Mouse (Mus musculus) testis, adult 2 months (tissue): ENCODE data around the gene Dmxl2.

Experiments
- CTCF ChIP-seq: fragments of 200-500 bp; IDR thresholded peaks from 2 replicates; pipeline ENCODE4 v1.5.1; 2012; ENCODE audit warnings: low read depth, mild to moderate bottlenecking, inconsistent platforms, low read length, moderate library complexity; ENCODE audit not compliant: control insufficient read depth, insufficient read depth, insufficient replicate concordance
- POLR2A ChIP-seq: fragments of 200-500 bp; IDR thresholded peaks from 2 replicates; pipeline ENCODE4 v1.6.1; 2012; ENCODE audit warnings: low read depth, mild to moderate bottlenecking, inconsistent platforms, low read length, moderate library complexity; ENCODE audit not compliant: control insufficient read depth

GRCm38 (mm10) chr9:54482763-54483162, 18.7 kb downstream of the Dmxl2 start:
- TF ChIP-seq CTCF (no peak), POLR2A (no peak)
